Mouse (Mus musculus) lung, adult 2 months (tissue): Measurements from ENCODE around the gene Tead1. TPM values are rescaled to one million over a fixed set of nuclear protein-coding genes. Genes with fewer than 3 reads are reported as not detected.

Experiments
- DNase-seq: peaks from one replicate; pipeline ENCODE4 v3.0.0; 2022
- H3K4me1 ChIP-seq: fragments of 200-500 bp; 2 replicates; pipeline ENCODE4 v1.6.1; 2011; ENCODE audit warnings: low read length; ENCODE audit not compliant: control insufficient read depth, insufficient read depth
- H3K4me3 ChIP-seq: fragments of 200-500 bp; replicated peaks from 2 replicates; pipeline ENCODE3; 2011; ENCODE audit warnings: low read depth, mild to moderate bottlenecking, control low read depth, low read length; ENCODE audit errors: extremely low read depth
- CTCF ChIP-seq: fragments of 200-500 bp; IDR thresholded peaks from 2 replicates; pipeline ENCODE4 v1.5.1; 2011; ENCODE audit warnings: mild to moderate bottlenecking, low read length, control low read depth; ENCODE audit not compliant: insufficient read depth
- POLR2A ChIP-seq: fragments of 200-500 bp; IDR thresholded peaks from 2 replicates; pipeline ENCODE4 v1.6.1; 2011; ENCODE audit warnings: low read depth, mild to moderate bottlenecking, control low read depth, low read length, borderline replicate concordance; ENCODE audit errors: extremely low read depth
- WGBS: fragments of 180-500 bp; shearing (Covaris S2); methylation state at CpG from one replicate; pipeline ENCODE4 v1.1.7; 2018; 5-methylcytosine and 5-hydroxymethylcytosine counted together
- polyA plus RNA-seq: library from polyadenylated mRNA; depleted of rRNA; stranded (reverse); fragments of >200 nt; gene quantifications from 2 replicates; pipeline ENCODE4 v1.2.3, GENCODE M21; 2012

Tead1 gene
- polyA plus RNA-seq, 1 experiment: 45.9 TPM

DNA sequence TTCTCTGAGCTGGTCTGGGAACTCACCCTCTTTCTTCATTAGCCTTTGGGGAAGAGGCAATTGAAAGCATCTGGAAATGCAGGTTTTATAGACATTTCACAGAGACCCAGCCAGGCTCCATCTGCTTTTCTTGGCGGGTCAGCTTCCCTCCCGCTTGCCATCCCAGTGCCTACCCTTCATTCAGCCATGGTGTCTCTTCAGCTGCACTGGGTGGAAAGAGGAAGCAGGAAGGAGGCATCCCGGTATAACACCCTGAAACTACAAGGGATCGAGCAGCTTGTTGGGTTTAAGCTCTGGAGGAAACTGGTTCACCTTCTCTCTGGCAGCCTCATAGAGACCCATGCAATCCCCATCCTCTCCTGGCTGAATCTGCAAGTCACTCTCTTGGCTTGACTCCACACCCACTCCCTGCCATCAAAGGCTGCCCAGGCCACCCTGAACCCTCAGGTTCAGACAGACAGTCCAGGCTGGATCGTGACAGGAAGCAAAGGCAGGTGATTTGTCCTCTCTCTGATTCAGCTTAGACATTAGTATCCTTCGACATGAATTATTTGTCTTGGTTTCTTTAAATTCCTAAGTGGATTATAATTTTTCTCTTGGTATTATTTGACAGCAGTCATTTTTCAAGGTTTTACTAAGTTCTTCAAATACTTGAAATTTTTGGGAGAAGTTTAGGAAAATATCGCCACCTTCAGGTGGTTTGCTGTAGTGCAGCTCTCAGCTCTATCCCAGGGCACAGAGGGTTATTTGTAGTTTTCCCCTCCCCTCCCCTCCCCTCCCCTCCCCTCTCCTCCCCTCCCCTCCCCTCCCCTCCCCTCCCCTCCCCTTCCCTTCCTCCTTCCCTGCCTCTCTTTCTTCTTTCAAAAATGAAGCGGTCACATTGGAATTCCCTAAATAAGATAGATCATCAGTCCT lies 189.7 kb downstream of the Tead1 start:
- DNase-seq: no peak
- H3K4me3 ChIP-seq: no peak overlapping the region
- WGBS: 44% methylated on average over 7 of the region's 8 CpGs
- TF ChIP-seq CTCF (peak; percentile 50), POLR2A (no peak)
- H3K4me1 ChIP-seq: no peaks in the 10 kb centered on the region

DNA sequence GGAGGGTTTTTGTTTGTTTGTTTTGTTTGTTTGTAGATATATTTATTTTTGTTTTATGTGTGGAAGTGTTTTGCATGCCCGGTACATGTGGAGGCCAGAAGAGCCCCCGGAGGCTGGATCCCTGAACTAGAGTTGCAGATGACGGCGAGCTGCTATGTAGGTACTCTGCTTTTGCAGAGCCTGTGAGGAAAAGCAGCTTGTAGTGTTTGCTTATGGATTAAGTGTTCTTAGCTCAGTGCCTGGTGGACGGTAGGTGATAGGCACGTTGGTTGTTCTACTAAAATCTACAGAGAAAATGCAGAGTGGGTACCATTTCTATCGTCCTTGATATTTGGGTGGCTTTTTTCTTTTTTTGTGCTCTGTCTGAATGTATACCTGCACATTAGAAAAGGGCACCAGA lies 192.6 kb downstream of the Tead1 start:
- WGBS: 69% methylated on average over 7 of the region's 7 CpGs
- Histone ChIP-seq H3K4me3 (no peak overlapping the region), H3K4me1 (no peaks in the 10 kb centered on the region)
- TF ChIP-seq CTCF (no peak), POLR2A (no peak)
- no peak for DNase-seq

DNA sequence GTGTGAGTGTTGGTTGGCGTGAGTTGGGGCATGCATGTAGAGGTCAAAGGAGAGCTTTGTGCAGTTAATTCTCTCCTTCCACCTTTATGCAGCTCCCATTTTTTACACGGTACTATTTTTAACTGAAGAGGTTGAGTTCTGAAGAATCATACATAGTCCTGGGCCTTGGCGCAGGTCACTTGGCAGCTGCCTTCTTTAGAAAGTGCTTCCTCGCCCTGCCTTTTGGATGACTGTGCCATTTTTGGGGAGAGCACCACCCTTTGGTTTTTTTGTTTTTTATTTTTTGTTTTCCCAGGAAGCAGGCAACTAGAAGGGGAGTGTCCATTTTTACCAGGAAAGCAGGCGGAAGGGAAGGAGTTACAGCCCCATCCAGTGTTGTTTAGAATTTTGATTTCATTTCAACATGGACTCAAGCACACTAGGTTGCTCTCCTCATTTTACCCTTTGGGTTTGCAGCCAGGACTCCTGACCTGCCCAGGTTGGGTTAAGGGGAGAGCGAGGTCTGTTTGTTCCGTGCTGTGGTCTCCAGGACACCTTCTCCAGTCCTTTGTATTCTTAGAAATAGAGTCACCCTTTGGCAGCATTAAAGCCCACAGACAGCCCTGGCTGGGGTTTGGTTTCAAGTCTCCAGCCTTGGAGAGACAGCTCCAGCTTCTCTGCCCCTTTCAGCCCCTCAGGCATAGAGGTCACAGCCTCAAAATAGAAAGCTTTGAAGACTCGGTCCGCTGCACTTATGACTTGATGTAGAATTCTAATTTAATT lies 193.5 kb downstream of the Tead1 start:
- Histone ChIP-seq H3K4me1 (no peaks in the 10 kb centered on the region), H3K4me3 (no peak overlapping the region)
- 61% methylated on average over 9 of the region's 9 CpGs for WGBS
- DNase-seq: no peak
- TF ChIP-seq CTCF (no peak), POLR2A (no peak)

DNA sequence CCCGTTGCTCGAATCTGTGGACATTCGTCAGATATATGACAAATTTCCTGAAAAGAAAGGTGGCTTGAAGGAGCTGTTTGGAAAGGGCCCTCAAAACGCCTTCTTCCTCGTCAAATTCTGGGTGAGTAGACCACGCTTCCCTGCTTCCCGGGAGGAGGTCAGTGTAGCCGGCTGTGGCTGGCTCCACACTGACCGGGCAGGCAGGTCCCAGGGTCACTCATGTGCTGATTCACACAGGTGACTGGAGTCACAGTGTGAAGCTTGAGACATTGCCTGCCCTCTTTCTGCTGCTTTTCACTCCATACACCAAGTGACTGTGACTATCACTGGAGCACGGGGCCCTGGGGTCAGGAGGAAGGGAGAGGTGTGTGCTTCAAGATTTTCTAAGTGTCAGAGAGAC lies 197.0 kb downstream of the Tead1 start:
- no peaks in the 10 kb centered on the region for H3K4me1 ChIP-seq
- DNase-seq: no peak
- TF ChIP-seq POLR2A (no peak), CTCF (no peak)
- WGBS: 79% methylated on average over 10 of the region's 10 CpGs
- H3K4me3 ChIP-seq: no peak overlapping the region

DNA sequence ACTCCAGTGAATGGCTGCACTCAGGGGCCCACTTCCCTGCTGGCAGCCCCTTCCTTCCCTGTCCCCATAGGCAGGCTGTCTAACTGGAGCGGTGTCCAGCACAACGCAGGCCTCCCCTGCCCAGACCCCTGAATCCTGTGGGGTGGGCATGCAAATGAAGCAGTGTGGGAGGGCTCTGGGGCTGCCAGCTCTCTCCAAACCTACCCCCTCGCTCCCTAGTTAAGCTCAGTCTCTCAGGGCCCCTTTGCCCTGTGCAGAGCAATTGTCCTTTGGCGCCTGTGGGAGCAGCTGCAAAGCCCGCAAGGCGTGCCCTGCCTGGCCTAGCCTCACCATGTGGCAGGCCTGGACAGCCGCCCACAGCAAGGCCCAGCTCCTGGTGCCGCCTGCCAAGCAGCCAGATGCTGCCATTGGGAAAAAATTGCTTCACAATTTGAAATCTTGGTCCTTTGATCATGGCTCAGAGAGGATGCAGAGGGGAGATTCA lies 204.7 kb downstream of the Tead1 start:
- 63% methylated on average over 8 of the region's 8 CpGs for WGBS
- no peak for DNase-seq
- Histone ChIP-seq H3K4me3 (no peak overlapping the region), H3K4me1 (no peaks in the 10 kb centered on the region)
- TF ChIP-seq POLR2A: no peak

DNA sequence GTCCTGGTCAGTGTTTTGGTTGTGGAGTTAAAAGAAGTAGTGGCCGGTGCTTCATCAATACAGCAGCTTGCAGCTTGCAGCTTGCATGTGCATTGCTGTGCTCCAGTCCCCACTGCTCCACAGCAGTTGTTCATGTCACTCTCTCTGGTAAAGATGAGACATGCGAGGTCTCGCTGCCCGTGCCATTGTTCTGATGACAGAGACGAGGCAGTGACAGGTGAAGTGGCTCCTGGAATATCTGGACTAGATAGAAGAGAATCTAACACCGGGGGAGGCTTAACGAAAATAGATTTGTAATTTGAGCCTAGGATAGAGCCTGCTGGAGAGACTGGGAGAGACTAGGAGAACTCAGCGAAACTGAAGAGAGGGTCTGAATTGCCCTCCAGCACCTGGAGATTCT lies 206.4 kb downstream of the Tead1 start:
- DNase-seq: no peak
- WGBS: 73% methylated on average over 8 of the region's 8 CpGs
- TF ChIP-seq POLR2A: no peak
- TF ChIP-seq CTCF: no peak
- H3K4me1 ChIP-seq: no peaks in the 10 kb centered on the region
- H3K4me3 ChIP-seq: no peak overlapping the region

DNA sequence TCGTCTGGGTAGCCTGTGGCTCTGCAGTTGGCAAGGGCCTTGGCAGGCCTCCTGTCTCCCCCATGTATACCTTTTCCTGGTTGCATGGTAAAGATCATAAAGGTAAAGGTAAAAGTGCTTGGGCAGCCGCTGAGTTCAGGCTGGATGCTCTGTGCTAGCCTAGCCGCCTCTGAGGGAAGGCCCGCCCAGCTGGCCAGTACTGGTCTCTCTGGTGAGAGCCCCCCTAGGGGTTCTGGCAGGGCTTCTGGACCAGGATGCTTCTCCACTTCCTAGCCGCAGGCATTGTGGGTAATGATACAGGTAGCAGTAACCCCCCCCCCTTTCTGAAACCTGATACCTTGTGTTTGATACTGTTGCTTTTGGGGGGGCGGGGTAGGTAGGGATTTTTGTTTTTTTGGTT lies 212.8 kb downstream of the Tead1 start:
- no peaks in the 10 kb centered on the region for H3K4me1 ChIP-seq
- H3K4me3 ChIP-seq: no peak overlapping the region
- 92% methylated on average over 6 of the region's 6 CpGs for WGBS
- TF ChIP-seq POLR2A (no peak), CTCF (no peak)
- DNase-seq: no peak

DNA sequence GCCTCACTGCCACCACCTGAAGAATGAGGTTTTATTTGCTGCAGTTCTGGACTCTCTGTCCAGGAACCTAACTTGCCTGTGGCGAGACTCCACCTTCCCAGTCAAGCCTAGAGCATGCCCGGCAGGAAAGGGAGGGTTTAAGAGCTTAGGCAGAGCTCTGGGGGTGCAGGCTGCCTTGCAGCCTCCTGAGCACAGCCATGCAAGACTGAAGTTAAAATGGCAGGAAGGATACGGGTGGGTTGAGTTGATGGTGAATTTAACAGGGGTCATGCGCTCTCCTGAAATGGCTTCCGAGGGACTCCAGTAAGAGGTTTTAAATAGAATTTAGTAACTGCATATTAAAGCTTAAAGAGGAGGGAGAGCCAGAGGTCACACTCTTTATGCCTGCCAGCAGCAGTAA lies 213.5 kb downstream of the Tead1 start:
- no peak overlapping the region for H3K4me3 ChIP-seq
- H3K4me1 ChIP-seq: no peaks in the 10 kb centered on the region
- no peak for TF ChIP-seq CTCF
- TF ChIP-seq POLR2A: no peak
- 77% methylated on average over 5 of the region's 5 CpGs for WGBS
- DNase-seq: no peak

DNA sequence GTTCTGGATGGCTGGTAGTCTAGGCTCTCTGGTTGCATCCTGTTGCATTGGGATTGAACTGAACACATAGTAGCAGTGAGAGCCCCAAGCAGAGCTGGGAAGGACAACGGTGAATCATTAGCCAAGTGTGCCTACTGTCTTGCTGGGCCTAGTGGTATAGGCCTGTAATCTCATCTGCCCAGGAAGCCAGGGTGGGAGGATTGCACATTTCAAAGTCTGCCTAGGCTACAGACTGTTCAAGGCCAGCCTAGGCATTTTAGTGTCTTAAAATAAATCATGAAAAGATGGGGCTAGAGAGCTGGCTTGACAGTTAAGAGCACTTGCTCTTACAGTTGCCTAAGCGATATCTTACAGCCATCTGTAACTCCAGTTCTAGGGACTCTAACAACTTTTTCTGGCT lies 217.2 kb downstream of the Tead1 start:
- DNase-seq: no peak
- Histone ChIP-seq H3K4me1 (no peaks in the 10 kb centered on the region), H3K4me3 (no peak overlapping the region)
- TF ChIP-seq CTCF (no peak), POLR2A (no peak)
- WGBS: 95% methylated on average over 2 of the region's 2 CpGs
